Mouse (Mus musculus) thymus, postnatal 0 days (tissue): Measurements from ENCODE around the gene Tpgs1. TPM values are rescaled to one million over a fixed set of nuclear protein-coding genes. Genes with fewer than 3 reads are reported as not detected.
A peak's percentile ranks its signal among the peaks of the same experiment; 100 is the strongest.

Source experiments
- DNase-seq: peaks from one replicate; pipeline ENCODE4 v3.0.0-alpha.2; 2015; ENCODE audit warnings: low spot score
- polyA plus RNA-seq: library from polyadenylated mRNA; unstranded; fragments of >200 nt; fragmentation: Nextera tagmentation; extraction: Ambion mirVana; gene quantifications from 2 replicates; pipeline ENCODE4 v1.2.1, GENCODE M21; 2015

The Tpgs1 gene
- polyA plus RNA-seq, 1 experiment from 2014 or later: 56.0 TPM

GRCm38 (mm10) chr10:79666493-79666892 lies 2.7 kb upstream of the Tpgs1 start:
- DNase-seq: no peak

GRCm38 (mm10) chr10:79668076-79668475 lies 1.1 kb upstream of the Tpgs1 start:
- DNase-seq: no peak

GRCm38 (mm10) chr10:79669576-79670057 lies 448 bp downstream of the Tpgs1 start:
- peak; percentile 66 for DNase-seq

DNA sequence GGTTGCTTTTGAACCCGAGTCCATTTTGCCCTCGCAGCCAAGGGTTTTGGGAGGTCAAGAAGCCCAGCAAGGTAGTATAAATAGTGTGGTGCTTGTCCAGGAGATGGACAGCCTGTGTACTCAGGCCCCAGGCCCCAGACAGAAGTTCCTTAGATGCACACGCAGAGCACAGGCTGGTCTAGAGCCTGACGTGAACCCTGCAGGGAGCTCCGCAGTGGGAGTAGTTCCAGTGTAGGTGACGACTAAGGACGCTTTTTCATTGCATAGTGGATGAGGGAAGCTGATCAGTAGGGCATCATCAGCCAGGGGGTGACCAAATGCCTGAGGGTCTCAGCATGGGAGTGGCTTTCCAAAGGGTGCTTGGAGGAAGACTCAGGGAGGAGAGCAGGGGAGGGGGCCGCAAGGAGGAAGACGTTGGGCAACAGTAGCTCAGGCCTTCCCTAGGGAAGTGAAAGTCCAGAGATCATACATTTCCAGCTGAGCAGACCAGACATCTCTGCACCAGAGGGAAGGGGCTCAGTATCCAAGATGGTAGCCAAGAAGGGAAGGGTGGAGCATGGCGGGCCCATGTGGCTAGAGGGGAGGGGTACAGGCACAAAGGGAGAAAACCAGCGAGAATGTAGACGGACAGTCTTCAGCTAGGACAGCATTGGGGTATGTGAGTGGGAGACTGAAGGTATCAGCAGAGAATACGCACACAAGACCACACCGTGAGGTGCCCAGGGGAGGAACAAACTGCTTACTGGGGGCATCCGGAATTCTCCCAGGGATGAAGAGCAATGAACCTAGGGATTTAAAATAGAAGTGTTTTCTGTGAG lies 1.1 kb downstream of the Tpgs1 start:
- no peak for DNase-seq

DNA sequence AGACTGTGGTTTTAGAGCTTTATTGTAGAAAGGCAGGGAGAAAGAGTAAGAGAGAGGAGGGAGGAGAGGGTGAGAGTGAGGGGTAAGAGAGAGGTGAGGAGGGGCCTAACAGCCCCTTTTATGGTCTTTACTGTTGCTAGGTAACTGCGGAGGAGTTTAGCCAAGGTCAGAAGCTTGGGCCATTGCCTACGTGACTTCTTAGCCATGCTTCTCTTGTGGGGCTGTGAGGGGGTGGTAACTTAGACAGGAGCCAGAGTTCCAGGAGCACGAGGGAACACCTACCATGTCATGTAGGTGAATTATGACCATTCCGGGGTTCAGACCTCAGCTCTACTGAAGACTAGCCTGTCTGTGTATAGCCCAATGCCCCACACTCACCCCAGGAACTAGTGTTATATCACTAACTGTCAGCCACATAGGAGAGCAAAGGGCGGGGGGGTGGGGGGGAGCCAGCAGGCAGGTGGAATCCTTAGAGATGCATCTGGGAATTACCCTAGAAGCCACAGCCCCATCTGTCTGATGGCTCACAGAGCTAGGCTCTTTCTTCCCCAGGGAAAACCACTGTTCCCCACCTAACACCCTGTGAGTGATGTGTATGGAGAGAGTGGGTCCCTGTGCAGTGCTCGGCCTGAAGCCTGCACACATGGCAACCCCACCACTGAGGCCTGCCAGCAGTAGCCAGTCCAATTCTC lies 2.4 kb downstream of the Tpgs1 start:
- DNase-seq: no peak

DNA sequence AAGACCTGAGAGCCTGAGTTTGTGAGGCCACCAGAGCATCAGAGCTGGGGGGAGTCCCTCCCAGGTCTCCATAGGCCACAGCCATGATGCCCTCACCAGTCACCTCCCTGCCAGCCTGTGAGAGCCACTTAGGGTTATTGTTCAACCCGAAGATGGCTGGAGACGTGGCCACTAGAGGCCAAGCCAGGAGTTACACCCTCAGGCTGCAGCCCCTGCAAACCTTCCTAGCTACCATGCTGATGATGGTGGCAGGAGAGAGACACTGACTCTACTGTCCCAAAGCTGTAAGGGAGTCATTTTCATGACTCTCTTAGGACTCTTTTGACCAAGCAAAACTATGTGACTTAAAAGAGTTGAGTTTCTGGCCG lies 2.9 kb downstream of the Tpgs1 start:
- DNase-seq: no peak

DNA sequence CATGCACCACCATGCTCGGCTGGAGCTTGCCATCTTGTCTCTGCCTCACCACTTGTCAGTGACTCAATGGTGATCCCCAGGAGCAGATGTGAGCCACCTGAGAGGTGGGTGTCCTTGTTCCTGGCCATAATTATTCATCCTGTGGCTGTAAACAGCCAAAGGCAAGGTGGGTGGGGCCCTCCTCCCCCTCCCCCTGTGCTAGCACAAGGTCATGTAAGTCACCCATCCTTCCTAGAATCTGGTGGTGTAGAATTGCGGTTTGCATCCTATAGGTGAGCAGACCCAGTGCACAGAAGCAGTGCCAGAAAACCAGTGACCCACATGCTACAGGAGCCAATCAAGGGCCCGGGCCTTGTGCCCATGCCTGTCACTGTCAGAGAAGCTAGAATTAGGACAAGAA lies 3.9 kb downstream of the Tpgs1 start:
- no peak for DNase-seq

DNA sequence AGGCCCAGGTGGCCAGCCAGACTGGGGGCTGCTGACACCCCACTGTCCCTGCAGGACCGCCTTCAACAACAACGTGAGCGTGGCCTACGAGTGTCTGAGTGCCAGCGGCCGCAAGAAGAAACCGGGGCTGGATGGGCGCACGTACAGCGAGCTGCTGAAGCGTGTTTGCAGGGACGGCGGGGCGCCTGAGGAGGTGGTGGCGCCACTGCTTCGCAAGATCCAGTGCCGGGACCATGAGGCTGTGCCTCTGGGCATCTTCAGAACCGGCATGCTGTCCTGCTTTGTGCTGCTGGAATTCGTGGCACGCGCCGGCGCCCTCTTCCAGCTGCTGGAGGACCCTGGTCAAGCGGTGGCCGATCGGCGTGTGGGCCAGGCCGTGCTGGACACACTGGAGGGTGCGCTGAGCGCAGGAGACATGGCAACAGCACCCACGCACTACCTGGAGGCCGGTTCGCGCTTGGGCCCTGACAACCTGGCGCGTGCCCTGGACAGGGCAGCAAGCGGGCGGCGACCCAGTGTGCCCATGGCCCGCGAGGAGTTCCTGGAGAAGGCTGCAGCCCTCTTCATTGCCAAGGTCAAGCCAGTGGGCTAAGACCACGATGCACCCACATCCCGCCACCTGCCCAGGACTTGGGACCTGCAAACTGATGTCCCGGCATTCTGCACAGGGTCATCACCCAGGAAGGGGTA lies 6.3 kb downstream of the Tpgs1 start:
- no peak for DNase-seq

- DNase-seq: peak; percentile 36
Observed at GRCm38 (mm10) chr10:79680606-79681495, 11.7 kb downstream of the Tpgs1 start.

DNA sequence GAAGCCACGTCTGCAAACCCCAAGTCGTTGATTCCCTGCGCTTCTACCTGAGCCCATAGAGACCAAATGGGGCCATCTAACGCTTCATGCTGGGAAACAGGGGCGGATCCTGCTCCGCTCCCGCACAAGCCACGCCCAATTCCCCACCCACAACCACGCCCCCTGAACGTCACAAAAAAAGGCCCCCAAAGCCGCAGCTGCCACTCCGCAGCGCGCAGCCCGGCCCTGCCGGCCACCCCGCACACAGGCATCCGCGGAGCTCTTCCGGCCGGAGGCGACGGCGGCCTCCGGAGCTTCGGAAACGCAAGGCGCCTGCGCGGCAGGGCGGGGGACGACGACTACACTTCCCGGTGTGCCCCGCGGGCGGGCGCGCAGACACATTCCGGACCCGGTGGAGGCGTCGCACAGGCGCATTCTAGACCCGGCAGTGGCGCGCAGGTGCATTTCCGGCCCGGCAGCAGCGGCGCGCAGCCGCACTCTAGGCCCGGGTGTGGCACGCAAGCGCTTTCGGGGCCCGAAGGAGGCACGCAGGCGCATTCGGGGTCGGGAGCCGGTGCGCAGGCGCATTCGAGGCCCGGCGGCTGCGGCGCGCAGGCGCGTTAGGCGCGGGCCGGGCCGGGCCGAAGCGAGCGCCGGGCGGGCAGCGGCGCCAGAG lies 12.5 kb downstream of the Tpgs1 start, which contains the start of gene Cdc34:
Cdc34 (plus strand) TSS at position 605 of the 655 bp plus-strand sequence.
- peak; percentile 100 for DNase-seq

DNA sequence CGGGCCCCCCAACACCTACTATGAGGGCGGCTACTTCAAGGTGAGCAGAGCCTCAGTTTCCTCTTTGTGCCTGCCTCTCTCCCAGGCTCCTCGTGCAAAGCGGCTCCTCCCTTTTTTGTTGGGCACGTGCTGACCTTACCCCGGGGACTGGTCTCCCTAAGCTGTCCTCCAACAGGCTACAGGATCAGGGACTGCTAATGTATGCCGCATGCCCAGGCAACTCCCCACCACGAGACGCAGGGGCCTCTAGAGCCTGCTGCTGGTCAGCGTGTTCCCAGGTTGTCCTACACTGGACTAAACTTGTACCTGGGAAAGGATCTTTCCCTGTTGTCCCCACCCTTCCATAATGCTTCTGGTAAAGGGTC lies 13.4 kb downstream of the Tpgs1 start:
- DNase-seq: no peak

DNA sequence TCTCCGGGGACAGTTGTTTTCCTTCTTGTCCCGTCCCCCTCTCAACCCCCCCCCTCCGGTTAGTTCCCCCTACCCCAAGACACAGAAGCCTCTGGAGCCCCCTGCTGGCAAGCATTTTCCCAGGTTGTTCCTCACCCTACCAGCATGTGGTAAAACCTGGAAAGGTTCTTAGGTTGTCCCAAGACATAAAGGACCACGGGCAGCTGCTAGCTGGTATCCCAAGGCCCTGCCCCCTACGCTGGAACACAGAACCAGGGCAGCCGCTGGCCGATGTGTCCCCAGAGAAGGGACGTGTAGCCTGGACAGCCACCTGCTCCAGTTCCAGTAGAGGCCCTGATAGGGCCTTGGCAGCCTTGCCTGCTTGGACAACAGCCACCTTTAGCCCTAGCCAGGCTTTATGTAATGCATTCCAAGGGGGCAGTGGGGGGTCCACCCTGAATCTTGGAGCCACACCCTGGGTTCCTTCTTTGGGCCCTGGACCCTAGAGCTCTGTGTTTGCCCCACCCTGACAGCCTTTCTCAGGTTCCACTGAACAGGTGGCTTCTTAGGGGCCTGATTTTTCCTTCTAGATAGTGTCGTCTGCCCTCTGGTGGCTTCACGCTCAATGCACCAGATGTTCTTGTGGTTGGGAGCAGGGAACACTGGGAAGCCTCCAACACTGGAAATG lies 13.9 kb downstream of the Tpgs1 start:
- DNase-seq: peak; percentile 67

DNA sequence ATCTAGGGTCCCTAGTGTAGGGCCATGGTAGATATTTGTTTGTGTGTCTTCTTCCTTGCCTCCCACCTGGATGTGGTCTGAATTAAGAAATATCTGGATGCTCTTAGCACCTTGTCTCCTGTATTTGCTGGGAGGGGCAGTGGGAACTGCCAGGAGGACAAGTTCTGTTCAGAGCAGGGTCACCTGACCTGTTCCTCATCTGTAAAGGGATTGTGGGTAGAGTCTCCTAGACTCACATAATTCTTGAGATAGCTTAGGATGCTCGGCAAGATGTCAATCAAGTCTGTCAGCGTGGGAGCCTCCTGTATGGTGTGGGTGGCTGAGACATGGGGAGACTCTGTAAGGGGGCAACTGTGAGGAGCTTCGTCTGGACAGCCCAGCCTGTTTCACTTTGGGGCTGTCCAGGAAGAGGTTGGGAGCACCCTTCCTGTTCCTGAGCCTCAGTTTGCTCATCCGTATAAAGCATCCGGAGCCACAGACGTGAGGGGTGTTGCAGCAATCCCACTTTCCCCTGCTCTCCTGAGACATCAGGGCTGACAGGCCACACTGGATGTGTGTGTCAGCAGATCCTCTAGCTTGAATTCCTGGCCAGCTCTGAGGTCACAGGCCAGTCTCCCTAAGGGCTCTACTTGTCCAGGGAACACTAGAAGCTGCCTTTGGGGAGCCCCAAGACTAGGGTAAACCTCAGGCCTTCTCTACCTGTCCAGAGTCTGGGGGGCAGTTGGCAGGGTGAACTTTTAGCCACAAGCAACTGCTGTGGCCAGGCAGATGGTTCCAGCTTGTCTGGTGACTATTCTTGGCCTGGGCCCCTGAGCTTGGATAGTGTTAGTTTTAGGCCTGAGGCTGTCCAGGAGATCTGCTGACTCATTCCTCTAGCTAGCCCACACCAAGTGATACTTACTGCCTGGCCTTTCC lies 14.8 kb downstream of the Tpgs1 start:
- no peak for DNase-seq

GRCm38 (mm10) chr10:79684770-79685600 lies 15.8 kb downstream of the Tpgs1 start:
- no peak for DNase-seq

DNA sequence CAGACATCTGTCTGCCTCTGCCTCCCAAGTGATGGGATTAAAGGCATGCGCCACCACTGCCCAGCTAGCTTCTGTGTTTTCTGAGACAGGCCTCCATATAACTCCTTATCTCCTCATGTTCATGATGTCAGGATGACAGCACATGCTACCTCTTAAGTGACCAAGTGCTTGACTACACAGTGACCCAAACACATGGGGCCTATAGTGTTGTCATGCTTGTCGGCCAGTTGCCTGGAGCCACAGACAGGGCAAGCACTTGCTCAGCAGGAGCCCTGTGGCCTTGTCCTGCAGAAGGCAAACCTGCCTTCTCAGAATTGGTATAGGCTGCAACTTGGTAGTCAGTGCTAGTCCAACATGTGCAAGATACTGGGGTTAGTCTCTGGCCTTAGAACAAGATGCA lies 17.1 kb downstream of the Tpgs1 start:
- DNase-seq: no peak

DNA sequence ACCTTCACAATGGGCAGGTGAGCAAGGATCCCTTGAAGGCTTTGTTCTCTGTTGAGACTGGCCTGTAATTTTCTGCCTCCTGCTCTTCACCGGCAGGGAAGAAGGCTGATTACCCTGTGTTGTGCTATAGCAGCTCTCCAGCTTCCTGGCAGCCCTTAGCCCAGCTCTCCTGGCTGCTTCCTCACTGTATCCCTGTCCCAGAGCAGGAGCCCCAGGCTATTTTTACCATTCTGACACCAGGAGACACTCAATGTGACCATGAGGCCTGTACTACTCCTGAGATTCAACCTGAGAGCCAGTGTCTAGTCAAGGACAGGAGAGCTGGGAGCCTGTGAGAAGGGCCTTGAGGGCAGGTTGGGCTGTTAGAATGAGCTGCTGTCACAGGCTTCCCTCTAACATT lies 17.5 kb downstream of the Tpgs1 start:
- no peak for DNase-seq

DNA sequence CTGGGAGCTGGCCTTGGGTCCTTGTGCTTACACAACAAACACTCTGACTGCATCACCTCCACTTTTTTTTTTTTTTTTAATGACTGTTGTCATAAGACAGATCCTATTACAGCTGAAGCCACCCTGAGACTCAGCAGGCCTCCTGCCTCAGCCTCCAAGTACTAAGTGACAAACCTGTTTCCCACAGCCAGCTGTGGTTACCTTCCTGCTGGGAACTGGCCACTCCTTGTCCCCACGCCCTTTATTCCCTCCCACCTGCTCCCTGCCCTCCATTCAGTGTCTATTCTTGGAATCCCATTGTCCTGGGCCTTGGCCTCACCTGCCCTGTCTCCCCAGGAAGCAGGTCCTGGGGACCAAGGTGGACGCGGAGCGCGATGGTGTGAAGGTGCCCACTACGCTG lies 18.3 kb downstream of the Tpgs1 start:
- no peak for DNase-seq

DNA sequence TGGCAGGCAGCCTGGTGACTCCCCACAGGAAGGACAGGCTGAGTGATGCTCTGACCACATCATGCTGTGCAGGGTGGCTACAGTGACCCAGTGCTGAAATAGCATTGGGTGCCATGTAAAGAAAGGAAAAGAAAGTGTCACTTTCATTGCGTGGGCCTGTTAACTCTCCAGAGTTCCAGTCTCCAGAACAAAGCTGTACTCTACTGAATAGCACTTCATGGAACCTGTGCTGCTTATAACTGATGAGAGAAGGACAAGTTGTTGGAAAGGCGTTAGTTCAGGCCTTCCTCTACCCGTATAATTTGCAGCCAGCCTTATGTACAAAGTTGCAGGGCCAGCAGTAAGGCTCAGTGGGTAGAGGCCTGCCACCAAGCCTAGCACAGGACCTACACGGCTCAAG lies 19.6 kb downstream of the Tpgs1 start, which contains the start of gene Gzmm:
Gzmm (plus strand) TSS at position 301 of the 400 bp plus-strand sequence.
- no peak for DNase-seq
